Mouse (Mus musculus) myocyte (in vitro differentiated cells): ENCODE results near the gene Xrcc2. TPM values are rescaled to one million over a fixed set of nuclear protein-coding genes. Genes with fewer than 3 reads are reported as not detected.

Source experiments
- H3K27me3 ChIP-seq: one replicate; pipeline ENCODE4 v1.6.1; 2011; ENCODE audit not compliant: control insufficient read depth, insufficient read depth, insufficient read length
- H3K36me3 ChIP-seq: one replicate; pipeline ENCODE4 v1.6.1; 2011; ENCODE audit not compliant: control insufficient read depth, insufficient read depth
- H3K4me2 ChIP-seq: one replicate; pipeline ENCODE4 v1.6.1; 2011; ENCODE audit warnings: low read depth, control low read depth
- H3K4me3 ChIP-seq: one replicate; pipeline ENCODE4 v1.5.1; 2011; ENCODE audit warnings: mild to moderate bottlenecking, control low read depth, moderate library complexity
- H3K79me2 ChIP-seq: one replicate; pipeline ENCODE4 v1.6.1; 2011; ENCODE audit not compliant: control insufficient read depth, insufficient read depth
- H3ac ChIP-seq: one replicate; pipeline ENCODE4 v1.6.1; 2011; ENCODE audit not compliant: control insufficient read depth, insufficient read length
- CEBPB ChIP-seq: IDR thresholded peaks from 2 replicates; pipeline ENCODE4 v1.6.1; 2011; ENCODE audit warnings: mild to moderate bottlenecking, moderate library complexity; ENCODE audit not compliant: poor library complexity, insufficient read depth, severe bottlenecking
- E2F4 ChIP-seq: IDR thresholded peaks from one replicate; pipeline ENCODE4 v1.6.1; 2011; ENCODE audit warnings: mild to moderate bottlenecking, control low read depth, moderate library complexity; ENCODE audit not compliant: insufficient read depth
- MAX ChIP-seq: IDR thresholded peaks from one replicate; pipeline ENCODE4 v1.6.1; 2011; ENCODE audit warnings: low read depth, mild to moderate bottlenecking, control low read depth
- MYOD1 ChIP-seq, 3 experiments: IDR thresholded peaks; one replicate each; pipeline ENCODE4 v1.6.1; 2011; ENCODE audit warnings: control low read depth in 2 of 3, low read depth in 2 of 3, mild to moderate bottlenecking in 2 of 3, moderate library complexity in 1 of 3; ENCODE audit not compliant: insufficient read length in 2 of 3, control insufficient read depth in 1 of 3
- MYOG ChIP-seq, 3 experiments: IDR thresholded peaks; one replicate each; pipeline ENCODE4 v1.6.1; 2011; ENCODE audit warnings: control low read depth in 2 of 3, low read depth in 2 of 3, mild to moderate bottlenecking in 2 of 3; ENCODE audit not compliant: insufficient read length in 2 of 3, control insufficient read depth in 1 of 3, insufficient read depth in 1 of 3
- POLR2A ChIP-seq: IDR thresholded peaks from one replicate; pipeline ENCODE4 v1.6.1; 2011; ENCODE audit warnings: low read depth, mild to moderate bottlenecking, control low read depth, moderate library complexity; ENCODE audit not compliant: insufficient read length
- POLR2AphosphoS2 ChIP-seq: IDR thresholded peaks from one replicate; pipeline ENCODE4 v1.6.1; 2011; ENCODE audit warnings: low read depth, control low read depth; ENCODE audit not compliant: insufficient read length
- REST ChIP-seq: IDR thresholded peaks from one replicate; pipeline ENCODE4 v1.6.1; 2011; ENCODE audit warnings: mild to moderate bottlenecking, control low read depth, moderate library complexity; ENCODE audit not compliant: insufficient read depth, insufficient read length
- SRF ChIP-seq: IDR thresholded peaks from one replicate; pipeline ENCODE4 v1.6.1; 2011; ENCODE audit warnings: low read depth; ENCODE audit not compliant: control insufficient read depth, insufficient read length
- TCF12 ChIP-seq: IDR thresholded peaks from one replicate; pipeline ENCODE4 v1.6.1; 2011; ENCODE audit warnings: mild to moderate bottlenecking, control low read depth; ENCODE audit not compliant: poor library complexity, insufficient read depth, severe bottlenecking
- TCF3 ChIP-seq: IDR thresholded peaks from one replicate; pipeline ENCODE4 v1.6.1; 2011; ENCODE audit warnings: low read depth, control low read depth; ENCODE audit not compliant: insufficient read length
- USF1 ChIP-seq: IDR thresholded peaks from one replicate; pipeline ENCODE4 v1.6.1; 2011; ENCODE audit warnings: low read depth, mild to moderate bottlenecking, control low read depth, moderate library complexity
- polyA plus RNA-seq: library from polyadenylated mRNA; unstranded; fragments of >200 nt; fragmentation: generic; extraction: Trizol; gene quantifications from one replicate; pipeline ENCODE4 v1.2.1, GENCODE M21; 2012; ENCODE audit warnings: missing spikeins

Gene Xrcc2
- polyA plus RNA-seq, 1 experiment: 3.0 TPM

- no peaks in the 10 kb centered on the region for H3K79me2 ChIP-seq
- no peaks in the 10 kb centered on the region for H3K27me3 ChIP-seq
- no peak overlapping the region for H3ac ChIP-seq
- H3K4me3 ChIP-seq: no peak overlapping the region
- no peaks in the 10 kb centered on the region for H3K36me3 ChIP-seq
- TF ChIP-seq USF1: no peak
- TF ChIP-seq TCF12: no peak
- TF ChIP-seq CEBPB: no peak
- TF ChIP-seq SRF: no peak
- no peak for TF ChIP-seq TCF3
- no peak for TF ChIP-seq POLR2AphosphoS2
- TF ChIP-seq MAX: no peak
- no peak for TF ChIP-seq MYOD1 (IDR thresholded peaks at IDR 0.05; ENCODE audit: control insufficient read depth in 1 of 3, insufficient read length in 2 of 3, low read depth in 2 of 3)
- TF ChIP-seq E2F4: no peak
- TF ChIP-seq REST: no peak
- no peak for TF ChIP-seq POLR2A
- no peak for TF ChIP-seq MYOG (IDR thresholded peaks at IDR 0.05; ENCODE audit: control insufficient read depth in 1 of 3, insufficient read depth in 1 of 3, insufficient read length in 2 of 3, low read depth in 2 of 3)
- H3K4me2 ChIP-seq: no peak overlapping the region
Observed at GRCm38 (mm10) chr5:25671051-25671450, 34.6 kb downstream of the Xrcc2 start.

GRCm38 (mm10) chr5:25668306-25668705 is 37.3 kb downstream of the Xrcc2 start:
- Histone ChIP-seq H3K27me3 (no peaks in the 10 kb centered on the region), H3ac (no peak overlapping the region), H3K4me2 (no peak overlapping the region), H3K36me3 (no peaks in the 10 kb centered on the region), H3K4me3 (no peak overlapping the region), H3K79me2 (no peaks in the 10 kb centered on the region)
- no peak for TF ChIP-seq MYOD1 (IDR thresholded peaks at IDR 0.05; ENCODE audit: control insufficient read depth in 1 of 3, insufficient read length in 2 of 3, low read depth in 2 of 3)
- no peak for TF ChIP-seq MYOG (IDR thresholded peaks at IDR 0.05; ENCODE audit: control insufficient read depth in 1 of 3, insufficient read depth in 1 of 3, insufficient read length in 2 of 3, low read depth in 2 of 3)
- TF ChIP-seq MAX: no peak
- no peak for TF ChIP-seq SRF
- no peak for TF ChIP-seq POLR2A
- no peak for TF ChIP-seq USF1
- no peak for TF ChIP-seq REST
- TF ChIP-seq TCF3: no peak
- no peak for TF ChIP-seq CEBPB
- TF ChIP-seq POLR2AphosphoS2: no peak
- no peak for TF ChIP-seq TCF12

GRCm38 (mm10) chr5:25666684-25667083 is 38.9 kb downstream of the Xrcc2 start:
- no peak for TF ChIP-seq TCF3
- TF ChIP-seq USF1: no peak
- no peak for TF ChIP-seq MYOG (IDR thresholded peaks at IDR 0.05; ENCODE audit: control insufficient read depth in 1 of 3, insufficient read depth in 1 of 3, insufficient read length in 2 of 3, low read depth in 2 of 3)
- no peak for TF ChIP-seq TCF12
- no peak for TF ChIP-seq MYOD1 (IDR thresholded peaks at IDR 0.05; ENCODE audit: control insufficient read depth in 1 of 3, insufficient read length in 2 of 3, low read depth in 2 of 3)
- TF ChIP-seq REST: no peak
- TF ChIP-seq CEBPB: no peak
- no peak for TF ChIP-seq POLR2A
- no peak for TF ChIP-seq POLR2AphosphoS2
- no peak for TF ChIP-seq MAX
- no peak for TF ChIP-seq E2F4
- no peak for TF ChIP-seq SRF
- Histone ChIP-seq H3K36me3 (no peaks in the 10 kb centered on the region), H3K4me2 (no peak overlapping the region), H3K79me2 (no peaks in the 10 kb centered on the region), H3ac (no peak overlapping the region), H3K4me3 (no peak overlapping the region), H3K27me3 (no peaks in the 10 kb centered on the region)

GRCm38 (mm10) chr5:25666108-25666507 is 39.5 kb downstream of the Xrcc2 start:
- H3K36me3 ChIP-seq: no peaks in the 10 kb centered on the region
- no peak overlapping the region for H3K4me3 ChIP-seq
- no peak overlapping the region for H3ac ChIP-seq
- no peaks in the 10 kb centered on the region for H3K79me2 ChIP-seq
- TF ChIP-seq USF1 (no peak), MYOG (IDR thresholded peaks at IDR 0.05; ENCODE audit: control insufficient read depth in 1 of 3, insufficient read depth in 1 of 3, insufficient read length in 2 of 3, low read depth in 2 of 3) (no peak), TCF12 (no peak), POLR2A (no peak)
- no peaks in the 10 kb centered on the region for H3K27me3 ChIP-seq
- H3K4me2 ChIP-seq: no peak overlapping the region

GRCm38 (mm10) chr5:25665516-25665915 is 40.1 kb downstream of the Xrcc2 start:
- H3K36me3 ChIP-seq: no peaks in the 10 kb centered on the region
- TF ChIP-seq TCF3 (no peak), REST (no peak), USF1 (no peak), TCF12 (no peak), MYOG (IDR thresholded peaks at IDR 0.05; ENCODE audit: control insufficient read depth in 1 of 3, insufficient read depth in 1 of 3, insufficient read length in 2 of 3, low read depth in 2 of 3) (no peak), SRF (no peak)
- H3ac ChIP-seq: no peak overlapping the region

More at GRCm38 (mm10) chr5:25665516-25665915, 40.1 kb downstream of the Xrcc2 start:
- Histone ChIP-seq H3K79me2 (no peaks in the 10 kb centered on the region), H3K4me3 (no peak overlapping the region), H3K27me3 (no peaks in the 10 kb centered on the region), H3K4me2 (no peak overlapping the region)
